ENCODE assay signal across 9 mouse cellular contexts in genomic region chr5:21735584-21735983, GRCm38 (mm10). TPM values are rescaled to one million over a fixed set of nuclear protein-coding genes. Genes with fewer than 3 reads are reported as not detected.
DNase-seq lines count a peak whose midpoint lies in the region; ATAC-seq and TF ChIP-seq lines count a peak whose summit lies in the region.
"Had no signal": no experiment of that assay in that cellular context is flagged by ENCODE, and none has a peak within 500 bp of the region (broad histone marks: within the 10 kb centered on the region; RNA-seq: fewer than 3 reads in every experiment).

No protein-coding gene starts in this region.

- no peak overlapping the region; the same call in 1 of the 2 replicates for H3K4me2 ChIP-seq in embryonic facial prominence, embryonic 11.5 days (ENCODE audit: low read depth, low read length)
- H3K4me2 ChIP-seq in kidney, postnatal 0 days (ENCODE audit: low read length): 0 out of 2 replicates have a peak overlapping the region, but pooled peaks have one; percentile 3
- peak overlapping the region; percentile 54 for H3K4me2 ChIP-seq in liver, embryonic 12.5 days
- peak overlapping the region; percentile 22; the same call in 1 of the 2 replicates for H3K4me2 ChIP-seq in neural tube, embryonic 15.5 days
- H3K4me2 ChIP-seq: midbrain, embryonic 12.5 days had no signal

- DNase-seq in CD4-positive, CD25-positive, alpha-beta regulatory T cell, adult 2 months (ENCODE audit: low read depth, low spot score): peak; percentile 89
- DNase-seq in adrenal gland, adult 8-10 months: peak; percentile 72
- DNase-seq in embryonic facial prominence, embryonic 11.5 days (ENCODE audit: low spot score): peak; percentile 68
- peak; percentile 84 for DNase-seq in heart, embryonic 10.5 days (ENCODE audit: low spot score)
- peak; percentile 79 for DNase-seq in kidney, postnatal 0 days (ENCODE audit: low spot score)
- peak; percentile 76 for DNase-seq in thymus, adult 2 months

- TF ChIP-seq POLR2A in thymus, adult 2 months (IDR thresholded peaks at IDR 0.05; ENCODE audit: control insufficient read depth, extremely low read depth, insufficient read depth, low read length, poor library complexity): no peak

- H3K36me3 ChIP-seq in embryonic facial prominence, embryonic 11.5 days (replicated peaks; ENCODE audit: control insufficient read depth, insufficient read depth, low read depth, low read length): peaks cover 2% of the 10 kb centered on the region
- H3K36me3 ChIP-seq in heart, embryonic 10.5 days: peaks cover 20% of the 10 kb centered on the region
- H3K36me3 ChIP-seq in kidney, postnatal 0 days (ENCODE audit: insufficient read depth, low read length): peaks cover 10% of the 10 kb centered on the region; the same call in 1 of the 2 replicates
- peaks cover 22% of the 10 kb centered on the region for H3K36me3 ChIP-seq in liver, embryonic 12.5 days
- peaks cover 19% of the 10 kb centered on the region for H3K36me3 ChIP-seq in neural tube, embryonic 15.5 days
- peaks cover 6% of the 10 kb centered on the region; the same call in 1 of the 2 replicates for H3K36me3 ChIP-seq in thymus, adult 2 months (ENCODE audit: control insufficient read depth, insufficient read depth, low read length)

- TF ChIP-seq CTCF in kidney, postnatal 0 days (IDR thresholded peaks at IDR 0.05; ENCODE audit: low read depth): peak; percentile 77
- TF ChIP-seq CTCF in thymus, adult 2 months (IDR thresholded peaks at IDR 0.05; ENCODE audit: borderline replicate concordance, control insufficient read depth, extremely low read depth, insufficient read depth, low read length, poor library complexity): no peak

- no peak overlapping the region for H3K27ac ChIP-seq in embryonic facial prominence, embryonic 11.5 days (replicated peaks; ENCODE audit: low read depth, low read length)
- no peak overlapping the region for H3K27ac ChIP-seq in heart, embryonic 10.5 days
- no peak overlapping the region for H3K27ac ChIP-seq in kidney, postnatal 0 days
- H3K27ac ChIP-seq in liver, embryonic 12.5 days: no peak overlapping the region
- H3K27ac ChIP-seq in neural tube, embryonic 15.5 days (replicated peaks): no peak overlapping the region
- no peak overlapping the region for H3K27ac ChIP-seq in thymus, adult 2 months (ENCODE audit: control insufficient read depth, insufficient read depth, low read length)
- H3K27ac ChIP-seq: midbrain, embryonic 12.5 days had no signal

- H3K4me3 ChIP-seq in embryonic facial prominence, embryonic 11.5 days (ENCODE audit: low read depth, low read length): no peak overlapping the region
- H3K4me3 ChIP-seq in heart, embryonic 10.5 days: peak overlapping the region; percentile 40
- H3K4me3 ChIP-seq in kidney, postnatal 0 days (replicated peaks; ENCODE audit: low read depth, low read length): peak overlapping the region; percentile 4; the same call in 1 of the 2 replicates
- H3K4me3 ChIP-seq in liver, embryonic 12.5 days: peak overlapping the region; percentile 51
- H3K4me3 ChIP-seq in neural tube, embryonic 15.5 days (replicated peaks): no peak overlapping the region; the same call in 1 of the 2 replicates
- peak overlapping the region; percentile 50 for H3K4me3 ChIP-seq in thymus, adult 2 months (ENCODE audit: control insufficient read depth, insufficient read depth, low read length)
- H3K4me3 ChIP-seq: midbrain, embryonic 12.5 days had no signal

- 31% methylated on average over 10 of the region's 10 CpGs for WGBS in embryonic facial prominence, embryonic 11.5 days
- WGBS in heart, embryonic 10.5 days: 20% methylated on average over 10 of the region's 10 CpGs
- WGBS in kidney, postnatal 0 days: 32% methylated on average over 10 of the region's 10 CpGs
- 14% methylated on average over 10 of the region's 10 CpGs for WGBS in liver, embryonic 12.5 days (ENCODE audit: insufficient replicate concordance)
- WGBS in neural tube, embryonic 15.5 days: 35% methylated on average over 10 of the region's 10 CpGs
- 38% methylated on average over 10 of the region's 10 CpGs for WGBS in thymus, adult 2 months

- peaks cover 2% of the 10 kb centered on the region; the same call in 1 of the 2 replicates for H3K4me1 ChIP-seq in embryonic facial prominence, embryonic 11.5 days (ENCODE audit: control insufficient read depth, insufficient read depth, low read length)
- H3K4me1 ChIP-seq in heart, embryonic 10.5 days: peaks cover 9% of the 10 kb centered on the region
- peaks cover 3% of the 10 kb centered on the region; the same call in 1 of the 2 replicates for H3K4me1 ChIP-seq in kidney, postnatal 0 days (replicated peaks; ENCODE audit: insufficient read depth, low read length)
- H3K4me1 ChIP-seq in liver, embryonic 12.5 days: peaks cover 18% of the 10 kb centered on the region
- H3K4me1 ChIP-seq in neural tube, embryonic 15.5 days: peaks cover 29% of the 10 kb centered on the region
- H3K4me1 ChIP-seq in thymus, adult 2 months (replicated peaks; ENCODE audit: control insufficient read depth, insufficient read depth, low read length): peaks cover 5% of the 10 kb centered on the region

- no peak overlapping the region for H3K9ac ChIP-seq in embryonic facial prominence, embryonic 11.5 days (replicated peaks; ENCODE audit: low read length)
- no peak overlapping the region for H3K9ac ChIP-seq in kidney, postnatal 0 days (ENCODE audit: low read depth, low read length)
- H3K9ac ChIP-seq in liver, embryonic 12.5 days: no peak overlapping the region
- no peak overlapping the region for H3K9ac ChIP-seq in neural tube, embryonic 15.5 days (replicated peaks)
- H3K9ac ChIP-seq: midbrain, embryonic 12.5 days had no signal

- H3K27me3 ChIP-seq in embryonic facial prominence, embryonic 11.5 days (ENCODE audit: control insufficient read depth, insufficient read depth, low read length): no peaks in the 10 kb centered on the region
- no peaks in the 10 kb centered on the region for H3K27me3 ChIP-seq in heart, embryonic 10.5 days (ENCODE audit: insufficient read depth, poor library complexity, severe bottlenecking)
- H3K27me3 ChIP-seq in kidney, postnatal 0 days (ENCODE audit: insufficient read depth, low read length): no peaks in the 10 kb centered on the region
- no peaks in the 10 kb centered on the region for H3K27me3 ChIP-seq in liver, embryonic 12.5 days (replicated peaks)
- no peaks in the 10 kb centered on the region for H3K27me3 ChIP-seq in neural tube, embryonic 15.5 days (replicated peaks)
- no peaks in the 10 kb centered on the region for H3K27me3 ChIP-seq in thymus, adult 2 months (ENCODE audit: control insufficient read depth, insufficient read depth, low read length)
- H3K27me3 ChIP-seq: midbrain, embryonic 12.5 days had no signal

- no peak for ATAC-seq in embryonic facial prominence, embryonic 11.5 days (replicated peaks; ENCODE audit: insufficient number of reproducible peaks, low FRiP score, low TSS enrichment, low read depth)
- ATAC-seq in kidney, postnatal 0 days (replicated peaks; ENCODE audit: low FRiP score, low read depth): no peak
- ATAC-seq in liver, embryonic 12.5 days: peak; percentile 62
- no peak for ATAC-seq in neural tube, embryonic 15.5 days (ENCODE audit: low FRiP score)

- H3K9me3 ChIP-seq in embryonic facial prominence, embryonic 11.5 days (replicated peaks; ENCODE audit: control insufficient read depth, low read length): no peaks in the 10 kb centered on the region
- H3K9me3 ChIP-seq in heart, embryonic 10.5 days: no peaks in the 10 kb centered on the region
- no peaks in the 10 kb centered on the region for H3K9me3 ChIP-seq in kidney, postnatal 0 days (replicated peaks; ENCODE audit: low read length)
- H3K9me3 ChIP-seq in liver, embryonic 12.5 days (replicated peaks): no peaks in the 10 kb centered on the region
- H3K9me3 ChIP-seq in neural tube, embryonic 15.5 days (replicated peaks): no peaks in the 10 kb centered on the region
- H3K9me3 ChIP-seq: midbrain, embryonic 12.5 days had no signal

RNA-seq across cellular contexts. Expression of gene Pmpcb, which starts 1.4 kb away (rescaled TPM):
- 100 to 1,000 TPM; 215 to 293 (median 236) TPM for total RNA-seq in adrenal gland, adult 8-10 months (2022)
- polyA plus RNA-seq in embryonic facial prominence, embryonic 11.5 days (2014; fragmentation: Nextera tagmentation; extraction: Ambion mirVana): 101 and 108 TPM in 2 replicates
- polyA plus RNA-seq in heart, embryonic 10.5 days (2016; fragmentation: Nextera tagmentation; extraction: Ambion mirVana): 100 and 115 TPM in 2 replicates
- polyA plus RNA-seq in kidney, postnatal 0 days (2015; fragmentation: Nextera tagmentation; extraction: Ambion mirVana): 101 and 107 TPM in 2 replicates
- 49.2 and 53.7 TPM in 2 replicates for polyA plus RNA-seq in liver, embryonic 12.5 days (2016; fragmentation: Nextera tagmentation; extraction: Ambion mirVana)
- polyA plus RNA-seq in neural tube, embryonic 15.5 days (2015; fragmentation: Nextera tagmentation; extraction: Ambion mirVana): 68.2 and 74.6 TPM in 2 replicates
- 29.3 and 34.0 TPM in 2 replicates for polyA plus RNA-seq in thymus, adult 2 months (2012; rRNA removed)

RNA-seq across cellular contexts. Expression of gene Napepld, which starts 34.4 kb away (rescaled TPM):
- 10 to 100 TPM; 43.1 to 64.5 (median 46.1) TPM for total RNA-seq in adrenal gland, adult 8-10 months (2022)
- polyA plus RNA-seq in embryonic facial prominence, embryonic 11.5 days (2014; fragmentation: Nextera tagmentation; extraction: Ambion mirVana): 4.9 and 5.5 TPM in 2 replicates
- polyA plus RNA-seq in heart, embryonic 10.5 days (2016; fragmentation: Nextera tagmentation; extraction: Ambion mirVana): 3.1 and 3.7 TPM in 2 replicates
- 5.4 and 5.6 TPM in 2 replicates for polyA plus RNA-seq in kidney, postnatal 0 days (2015; fragmentation: Nextera tagmentation; extraction: Ambion mirVana)
- 1.6 and 2.1 TPM in 2 replicates for polyA plus RNA-seq in liver, embryonic 12.5 days (2016; fragmentation: Nextera tagmentation; extraction: Ambion mirVana)
- 2.1 and 3.3 TPM in 2 replicates for polyA plus RNA-seq in neural tube, embryonic 15.5 days (2015; fragmentation: Nextera tagmentation; extraction: Ambion mirVana)
- 1.4 and 1.5 TPM in 2 replicates for polyA plus RNA-seq in thymus, adult 2 months (2012; rRNA removed)

RNA-seq across cellular contexts. Expression of gene Dnajc2, which starts 49.5 kb away (rescaled TPM):
- total RNA-seq in adrenal gland, adult 8-10 months (2022): 10 to 100 TPM; 25.4 to 31.8 (median 30.2) TPM
- 95.4 and 111 TPM in 2 replicates for polyA plus RNA-seq in embryonic facial prominence, embryonic 11.5 days (2014; fragmentation: Nextera tagmentation; extraction: Ambion mirVana)
- polyA plus RNA-seq in heart, embryonic 10.5 days (2016; fragmentation: Nextera tagmentation; extraction: Ambion mirVana): 63.2 and 82.9 TPM in 2 replicates
- 73.9 and 77.8 TPM in 2 replicates for polyA plus RNA-seq in kidney, postnatal 0 days (2015; fragmentation: Nextera tagmentation; extraction: Ambion mirVana)
- 66.6 and 67.6 TPM in 2 replicates for polyA plus RNA-seq in liver, embryonic 12.5 days (2016; fragmentation: Nextera tagmentation; extraction: Ambion mirVana)
- polyA plus RNA-seq in neural tube, embryonic 15.5 days (2015; fragmentation: Nextera tagmentation; extraction: Ambion mirVana): 69.9 and 77.8 TPM in 2 replicates
- 17.0 and 27.0 TPM in 2 replicates for polyA plus RNA-seq in thymus, adult 2 months (2012; rRNA removed)

RNA-seq across cellular contexts. Expression of gene Psmc2, which starts 49.5 kb away (rescaled TPM):
- total RNA-seq in adrenal gland, adult 8-10 months (2022): 100 to 1,000 TPM; 127 to 153 (median 141) TPM
- polyA plus RNA-seq in embryonic facial prominence, embryonic 11.5 days (2014; fragmentation: Nextera tagmentation; extraction: Ambion mirVana): 252 and 265 TPM in 2 replicates
- polyA plus RNA-seq in heart, embryonic 10.5 days (2016; fragmentation: Nextera tagmentation; extraction: Ambion mirVana): 197 and 226 TPM in 2 replicates
- polyA plus RNA-seq in kidney, postnatal 0 days (2015; fragmentation: Nextera tagmentation; extraction: Ambion mirVana): 157 and 171 TPM in 2 replicates
- polyA plus RNA-seq in liver, embryonic 12.5 days (2016; fragmentation: Nextera tagmentation; extraction: Ambion mirVana): 188 and 189 TPM in 2 replicates
- polyA plus RNA-seq in neural tube, embryonic 15.5 days (2015; fragmentation: Nextera tagmentation; extraction: Ambion mirVana): 186 and 189 TPM in 2 replicates
- 25.3 and 27.2 TPM in 2 replicates for polyA plus RNA-seq in thymus, adult 2 months (2012; rRNA removed)

Comparison
In these comparisons a context has a peak if more than half of its experiments do, and no peak if none do; other contexts are left out.
1. H3K4me3 ChIP-seq: peak in heart, embryonic 10.5 days (single experiment), kidney, postnatal 0 days (single experiment), liver, embryonic 12.5 days (single experiment) and thymus, adult 2 months (single experiment); none in embryonic facial prominence, embryonic 11.5 days (single experiment) and neural tube, embryonic 15.5 days (single experiment).
2. Peak in every context shown above with its lines, with median percentiles within 50 percentile points of each other: DNase-seq.